Mouse (Mus musculus) megakaryocyte, embryonic 14.5 days (primary cell): ENCODE measurements around the gene Gm17349. TPM values are rescaled to one million over a fixed set of nuclear protein-coding genes. Genes with fewer than 3 reads are reported as not detected.

Source experiments
- H3K27me3 ChIP-seq: replicated peaks from 2 replicates; pipeline ENCODE3; 2012; ENCODE audit warnings: inconsistent platforms
- H3K36me3 ChIP-seq: replicated peaks from 2 replicates; pipeline ENCODE3; 2012; ENCODE audit warnings: low read length, inconsistent platforms, mixed read lengths
- H3K4me1 ChIP-seq: 2 replicates; pipeline ENCODE4 v1.6.1; 2012; ENCODE audit warnings: inconsistent platforms
- H3K4me3 ChIP-seq: replicated peaks from 2 replicates; pipeline ENCODE3; 2012; ENCODE audit warnings: moderate library complexity, mild to moderate bottlenecking, inconsistent platforms
- H3K9me3 ChIP-seq: 2 replicates; pipeline ENCODE4 v1.6.1; 2012; ENCODE audit warnings: inconsistent platforms
- FLI1 ChIP-seq: IDR thresholded peaks from 2 replicates; pipeline ENCODE4 v1.6.1; 2012; ENCODE audit warnings: low read length, inconsistent platforms, mixed read lengths
- GATA1 ChIP-seq: IDR thresholded peaks from 3 replicates; pipeline ENCODE4 v1.6.1; 2012; ENCODE audit warnings: mixed read lengths, low read length, inconsistent platforms, borderline replicate concordance
- polyA plus RNA-seq: library from polyadenylated mRNA; stranded (reverse); fragments of >175 nt; gene quantifications from 2 replicates; pipeline ENCODE4 v1.2.3, GENCODE M21; 2012; ENCODE audit warnings: low replicate concordance; ENCODE audit not compliant: insufficient read depth

Gene Gm17349
- polyA plus RNA-seq, 1 experiment, result not detected

GRCm38 (mm10) chr15:99664600-99665451 lies 40.5 kb downstream of the Gm17349 start:
- Histone ChIP-seq H3K36me3 (no peaks in the 10 kb centered on the region), H3K4me1 (peaks cover 43% of the 10 kb centered on the region), H3K4me3 (peak overlapping the region; percentile 89), H3K9me3 (peaks cover 19% of the 10 kb centered on the region), H3K27me3 (peaks cover 91% of the 10 kb centered on the region)
- TF ChIP-seq GATA1, result no peak
- TF ChIP-seq FLI1, result no peak

GRCm38 (mm10) chr15:99663964-99664599 lies 41.2 kb downstream of the Gm17349 start:
- peaks cover 84% of the 10 kb centered on the region for H3K27me3 ChIP-seq
- no peaks in the 10 kb centered on the region for H3K36me3 ChIP-seq

GRCm38 (mm10) chr15:99662371-99662770 lies 42.9 kb downstream of the Gm17349 start:
- Histone ChIP-seq H3K9me3 (peaks cover 25% of the 10 kb centered on the region), H3K4me3 (no peak overlapping the region), H3K27me3 (peaks cover 82% of the 10 kb centered on the region), H3K4me1 (peaks cover 40% of the 10 kb centered on the region), H3K36me3 (no peaks in the 10 kb centered on the region)
- TF ChIP-seq FLI1, result no peak
- TF ChIP-seq GATA1, result no peak

More at GRCm38 (mm10) chr15:99663964-99664599, 41.2 kb downstream of the Gm17349 start:
- TF ChIP-seq FLI1 (no peak), GATA1 (no peak)
- Histone ChIP-seq H3K4me1 (peaks cover 40% of the 10 kb centered on the region), H3K4me3 (peak overlapping the region; percentile 89), H3K9me3 (peaks cover 19% of the 10 kb centered on the region)

GRCm38 (mm10) chr15:99661121-99661830 lies 44.0 kb downstream of the Gm17349 start:
- H3K4me1 ChIP-seq, result peaks cover 40% of the 10 kb centered on the region
- H3K4me3 ChIP-seq, result no peak overlapping the region
- TF ChIP-seq FLI1, result no peak
- no peak for TF ChIP-seq GATA1
- peaks cover 80% of the 10 kb centered on the region for H3K27me3 ChIP-seq
- H3K36me3 ChIP-seq, result no peaks in the 10 kb centered on the region
- peaks cover 14% of the 10 kb centered on the region for H3K9me3 ChIP-seq

- peaks cover 14% of the 10 kb centered on the region for H3K9me3 ChIP-seq
- TF ChIP-seq FLI1 (no peak), GATA1 (no peak)
- H3K27me3 ChIP-seq, result peaks cover 83% of the 10 kb centered on the region
- H3K36me3 ChIP-seq, result no peaks in the 10 kb centered on the region
- H3K4me1 ChIP-seq, result peaks cover 30% of the 10 kb centered on the region
- no peak overlapping the region for H3K4me3 ChIP-seq
Measured at GRCm38 (mm10) chr15:99658437-99658836, 46.9 kb downstream of the Gm17349 start.

GRCm38 (mm10) chr15:99655956-99656355 lies 49.3 kb downstream of the Gm17349 start:
- no peak overlapping the region for H3K4me3 ChIP-seq
- H3K4me1 ChIP-seq, result peaks cover 39% of the 10 kb centered on the region
- TF ChIP-seq FLI1, result no peak
- TF ChIP-seq GATA1, result no peak
- H3K27me3 ChIP-seq, result peaks cover 70% of the 10 kb centered on the region
- no peaks in the 10 kb centered on the region for H3K36me3 ChIP-seq
- peaks cover 11% of the 10 kb centered on the region for H3K9me3 ChIP-seq

GRCm38 (mm10) chr15:99653876-99654275 lies 51.4 kb downstream of the Gm17349 start:
- peaks cover 56% of the 10 kb centered on the region for H3K27me3 ChIP-seq
- peaks cover 6% of the 10 kb centered on the region for H3K9me3 ChIP-seq
- TF ChIP-seq GATA1 (no peak), FLI1 (no peak)
- H3K36me3 ChIP-seq, result no peaks in the 10 kb centered on the region
- H3K4me3 ChIP-seq, result peak overlapping the region; percentile 73
- H3K4me1 ChIP-seq, result peaks cover 59% of the 10 kb centered on the region

GRCm38 (mm10) chr15:99653291-99653690 lies 52.0 kb downstream of the Gm17349 start:
- peaks cover 51% of the 10 kb centered on the region for H3K27me3 ChIP-seq
- H3K9me3 ChIP-seq, result peaks cover under 1% of the 10 kb centered on the region
- no peak for TF ChIP-seq FLI1
- TF ChIP-seq GATA1, result no peak
- peak overlapping the region; percentile 73 for H3K4me3 ChIP-seq
- H3K36me3 ChIP-seq, result no peaks in the 10 kb centered on the region
- peaks cover 58% of the 10 kb centered on the region for H3K4me1 ChIP-seq

Other genes starting within 250 kb of the Gm17349 start
- 13.8 and 16.8 TPM in 2 replicates for gene Nckap5l, start 247.7 kb downstream of the Gm17349 start, polyA plus RNA-seq
- 3.8 and 10.2 TPM in 2 replicates for gene Bcdin3d, start 230.8 kb downstream of the Gm17349 start, polyA plus RNA-seq
- 0.14 TPM in 1 of 2 replicates, not detected in the other for gene Faim2, start 177.3 kb downstream of the Gm17349 start, polyA plus RNA-seq
- not detected in 2 replicates for gene Aqp2, start 126.4 kb downstream of the Gm17349 start, polyA plus RNA-seq
- gene Aqp5, start 114.7 kb downstream of the Gm17349 start, polyA plus RNA-seq, result not detected in 2 replicates
- not detected in 2 replicates for gene Aqp6, start 104.1 kb downstream of the Gm17349 start, polyA plus RNA-seq
- 3.6 and 7.7 TPM in 2 replicates for gene Racgap1, start 53.8 kb downstream of the Gm17349 start, polyA plus RNA-seq
- not detected in 2 replicates for gene Asic1, start 35.1 kb downstream of the Gm17349 start, polyA plus RNA-seq
- gene Smarcd1, start 3.4 kb downstream of the Gm17349 start, polyA plus RNA-seq, result 20.3 and 45.0 TPM in 2 replicates
- 0.34 TPM in 1 of 2 replicates, not detected in the other for gene Gpd1, start 12.0 kb upstream of the Gm17349 start, polyA plus RNA-seq
- 83.6 and 145 TPM in 2 replicates for gene Cox14, start 20.1 kb upstream of the Gm17349 start, polyA plus RNA-seq
- gene Cers5, start 67.4 kb upstream of the Gm17349 start, polyA plus RNA-seq, result 3.2 and 13.6 TPM in 2 replicates
- 0.75 and 1.3 TPM in 2 replicates for gene Lima1, start 170.0 kb upstream of the Gm17349 start, polyA plus RNA-seq